Mouse (Mus musculus) thymus, adult 2 months (tissue): ENCODE data around the gene Mthfd1l.

Experiments used
- CTCF ChIP-seq: fragments of 200-500 bp; IDR thresholded peaks from 2 replicates; pipeline ENCODE4 v1.5.1; 2012; ENCODE audit warnings: mild to moderate bottlenecking, control low read depth, low read length, moderate library complexity, borderline replicate concordance; ENCODE audit not compliant: control insufficient read depth, poor library complexity, insufficient read depth; ENCODE audit errors: extremely low read depth
- POLR2A ChIP-seq: fragments of 200-500 bp; IDR thresholded peaks from 2 replicates; pipeline ENCODE4 v1.6.1; 2012; ENCODE audit warnings: mild to moderate bottlenecking, low read length, control low read depth, moderate library complexity; ENCODE audit not compliant: control insufficient read depth, poor library complexity, insufficient read depth; ENCODE audit errors: extremely low read depth

GRCm38 (mm10) chr10:4027466-4027865 is 54.5 kb downstream of the Mthfd1l start:
- TF ChIP-seq POLR2A (no peak), CTCF (no peak)
